Mouse (Mus musculus) urinary bladder, postnatal 10 days (tissue): ENCODE results near the gene Fam227b.

Source experiments
- DNase-seq: peaks from one replicate; pipeline ENCODE4 v3.0.0; 2022; ENCODE audit warnings: low spot score

Fam227b gene

DNA sequence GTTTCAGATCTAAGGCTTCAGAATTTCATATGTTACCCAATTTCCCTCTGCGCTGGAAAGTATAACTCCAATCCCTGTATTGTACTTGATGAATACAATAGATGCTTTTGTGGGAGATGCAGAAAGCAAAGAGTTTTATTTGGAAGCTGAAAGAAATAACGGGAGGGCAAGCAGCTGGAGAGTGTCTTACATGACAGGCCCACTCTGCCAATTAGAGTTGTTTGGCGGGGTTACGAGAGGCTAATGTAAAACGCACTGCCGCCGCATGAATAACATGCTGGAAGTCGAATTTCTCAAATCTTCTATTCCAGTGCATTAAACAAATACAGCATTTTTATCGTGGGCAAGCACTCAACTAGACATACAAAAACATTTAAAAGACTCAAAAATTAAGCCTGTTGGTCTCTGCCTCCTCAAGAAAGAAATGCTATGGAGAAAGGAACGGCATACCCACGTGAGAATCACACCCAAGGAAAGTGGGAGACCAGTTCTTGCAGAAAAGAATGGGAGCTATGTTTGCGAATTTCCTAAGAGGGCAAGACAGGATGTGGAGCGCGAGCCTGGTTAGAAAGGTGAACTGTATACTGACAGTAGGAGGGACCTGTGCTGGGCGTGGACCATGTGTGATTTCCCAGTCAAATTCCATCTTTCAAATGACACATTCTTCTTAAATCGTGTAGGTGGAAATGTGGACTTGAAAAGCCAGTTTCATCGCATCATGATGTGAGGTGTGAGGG is 90.6 kb downstream of the Fam227b start:
- DNase-seq: no peak

DNA sequence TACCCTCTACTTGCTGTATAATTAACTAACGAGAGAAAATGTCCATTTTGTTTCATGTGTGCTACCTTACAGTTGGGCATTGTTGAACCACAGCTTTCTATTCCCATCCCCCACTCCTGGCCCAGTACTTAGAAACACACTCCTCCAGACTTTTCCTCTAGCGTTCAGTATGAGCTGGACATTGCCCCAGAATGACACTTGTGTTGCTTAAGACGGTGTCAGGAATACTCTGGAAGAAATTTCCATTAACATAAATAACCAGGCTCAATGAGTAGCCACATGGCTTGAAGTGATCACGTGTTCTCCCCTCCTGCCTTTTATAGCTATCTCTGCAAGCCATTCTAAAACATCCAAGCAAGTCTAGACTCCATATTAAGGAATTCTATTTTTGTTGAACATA is 91.2 kb downstream of the Fam227b start:
- no peak for DNase-seq

DNA sequence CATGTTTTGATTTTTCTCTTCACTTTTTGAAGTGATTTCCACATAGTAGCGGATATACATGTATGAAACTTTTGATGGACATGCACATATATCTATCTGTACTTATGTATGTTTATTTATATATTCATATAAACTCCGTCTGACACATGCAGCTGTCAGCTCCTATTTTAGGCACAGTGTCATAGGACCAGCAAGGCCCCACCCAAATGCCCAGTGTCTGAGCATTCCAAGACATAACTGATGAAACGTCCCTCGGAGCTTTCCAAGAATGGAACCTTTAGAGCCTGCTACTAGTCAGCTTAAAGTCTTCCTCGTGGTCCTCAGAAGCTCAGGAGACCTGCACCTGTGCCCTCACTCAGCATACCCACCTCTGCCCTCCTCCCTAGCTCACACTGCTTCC is 98.1 kb downstream of the Fam227b start:
- no peak for DNase-seq

DNA sequence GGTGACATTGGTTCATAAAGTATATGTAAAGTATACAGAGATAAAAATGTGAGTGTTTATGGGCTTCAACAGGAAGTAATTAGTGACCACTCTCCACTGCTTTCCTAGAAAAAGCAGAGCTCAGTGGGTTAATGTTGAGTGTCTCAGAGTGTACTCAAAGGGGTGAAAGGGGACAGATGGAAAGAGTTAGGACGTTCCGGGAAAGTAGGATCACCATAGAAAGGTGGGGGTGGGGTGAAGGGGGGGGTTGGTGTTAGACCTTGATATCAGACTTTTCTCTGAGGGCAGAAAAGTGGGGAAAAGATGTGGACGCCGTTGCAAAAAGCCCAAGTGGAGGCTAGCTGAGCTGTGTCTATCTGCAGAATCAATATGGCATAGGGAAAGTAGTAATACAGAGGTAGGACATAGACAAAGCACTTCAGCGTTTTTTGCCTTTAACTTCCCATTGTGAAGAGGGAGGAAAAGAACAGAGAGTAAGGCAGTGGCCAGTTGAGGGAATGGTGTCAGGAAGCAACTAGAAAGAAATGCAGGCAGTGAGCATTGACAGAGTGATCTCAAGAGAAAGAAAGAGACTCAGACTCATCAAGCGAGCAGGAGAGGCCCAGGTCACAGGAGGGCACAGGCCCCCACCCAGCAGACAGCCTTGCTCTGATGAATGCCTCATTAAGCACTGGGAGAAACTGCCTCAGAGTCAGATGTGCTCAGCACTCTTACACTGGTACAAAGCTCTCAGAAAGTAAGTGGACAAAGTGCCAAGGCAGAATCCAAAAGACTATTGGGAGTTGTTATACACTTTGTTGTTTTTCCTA is 98.9 kb downstream of the Fam227b start:
- no peak for DNase-seq

DNA sequence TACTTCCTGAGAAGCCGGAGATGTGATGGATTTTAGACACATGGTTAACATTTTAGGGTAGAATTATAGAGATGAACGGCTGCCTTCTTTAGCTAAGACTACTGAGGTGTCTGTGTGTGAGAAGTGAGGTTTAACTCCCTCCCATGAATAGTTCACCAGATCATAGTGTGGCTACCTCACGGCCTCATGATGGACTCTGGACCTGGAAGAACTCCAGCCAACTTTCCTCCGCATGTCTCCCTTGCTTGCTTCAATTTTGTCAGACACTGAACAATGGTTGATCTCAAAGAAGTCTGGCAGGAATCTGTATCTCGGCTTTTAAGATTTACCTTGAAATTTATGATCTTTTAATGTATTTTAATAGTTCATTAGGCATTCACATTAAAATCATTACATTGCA is 106.2 kb downstream of the Fam227b start:
- no peak for DNase-seq

DNA sequence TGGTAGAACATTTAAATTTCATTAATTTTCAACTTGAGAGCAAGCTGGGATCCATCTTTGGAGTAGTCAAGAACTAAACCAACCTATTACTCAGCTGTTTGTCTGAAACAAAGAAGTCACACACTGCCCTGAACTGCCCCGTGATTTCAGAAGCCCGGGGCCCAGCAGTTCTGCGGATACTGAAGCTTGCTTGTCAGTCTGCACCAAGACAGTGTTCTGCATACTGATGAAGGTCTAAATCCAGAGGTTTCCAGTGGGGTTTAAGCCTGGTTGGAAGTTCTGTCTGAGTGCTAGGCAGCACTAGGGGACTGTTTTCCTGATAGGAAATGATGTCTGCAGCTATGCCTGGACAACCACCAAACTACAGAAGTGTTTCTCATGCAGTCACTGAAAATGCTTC is 109.1 kb downstream of the Fam227b start:
- DNase-seq: no peak

DNA sequence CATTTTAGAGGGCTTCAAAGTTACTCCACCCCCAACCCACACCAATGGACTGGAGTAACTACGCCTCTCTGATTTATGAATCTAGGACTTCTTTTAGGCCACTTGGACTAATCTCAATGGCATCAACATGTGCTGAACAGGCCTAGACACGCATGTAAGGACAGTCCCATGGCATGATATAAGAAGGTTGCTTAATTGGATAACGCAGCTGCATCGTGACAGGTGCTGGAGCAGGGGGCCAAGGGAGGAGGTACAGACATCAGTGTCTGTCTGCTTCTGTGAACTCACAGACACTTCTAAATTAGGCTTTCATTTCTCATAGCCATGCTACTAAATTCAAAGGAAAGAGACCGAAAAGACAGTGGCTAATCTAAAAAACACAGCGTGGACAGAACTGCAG is 110.6 kb downstream of the Fam227b start:
- DNase-seq: no peak

DNA sequence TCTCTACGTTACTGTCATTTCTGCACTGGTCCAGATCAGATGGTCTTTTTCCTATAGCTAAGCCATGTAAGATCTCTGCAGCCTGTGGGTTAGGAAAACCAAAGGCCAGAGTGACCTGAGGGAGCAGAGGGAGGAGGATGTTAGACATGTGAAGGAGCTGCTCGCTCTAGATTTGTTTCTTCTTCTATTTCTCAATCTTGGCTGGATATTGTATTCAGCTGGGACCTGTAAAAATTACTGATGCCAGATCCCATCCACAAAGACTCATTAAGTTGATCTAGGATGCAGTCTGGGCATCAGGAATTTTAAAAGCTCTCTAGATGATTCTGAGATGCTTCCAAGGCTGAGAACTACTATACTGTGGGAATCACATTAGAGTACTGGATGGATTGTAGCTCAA is 111.2 kb downstream of the Fam227b start:
- DNase-seq: no peak

DNA sequence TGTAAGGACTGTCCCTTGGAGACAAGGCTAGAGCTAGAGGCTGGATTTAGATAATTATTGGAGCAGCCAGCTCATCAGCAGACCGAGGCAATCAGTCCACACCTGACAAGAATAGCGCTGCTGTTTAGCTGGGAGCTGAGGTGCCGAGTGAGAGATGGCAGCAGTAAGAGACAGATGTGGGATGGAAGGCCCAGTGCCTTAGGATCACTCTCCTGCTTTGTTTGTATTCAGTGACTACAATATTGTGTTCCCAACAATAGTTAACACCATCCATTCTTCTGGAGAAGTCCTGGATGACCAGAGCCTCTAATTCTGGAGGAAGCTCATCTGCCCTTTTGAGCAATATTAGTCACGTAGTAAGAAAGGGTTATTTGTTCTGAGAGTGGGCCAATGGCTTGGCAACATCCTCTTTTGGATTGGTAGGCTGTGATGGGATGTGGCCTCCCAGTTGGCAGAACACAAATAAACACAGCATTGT is 112.4 kb downstream of the Fam227b start:
- DNase-seq: no peak

DNA sequence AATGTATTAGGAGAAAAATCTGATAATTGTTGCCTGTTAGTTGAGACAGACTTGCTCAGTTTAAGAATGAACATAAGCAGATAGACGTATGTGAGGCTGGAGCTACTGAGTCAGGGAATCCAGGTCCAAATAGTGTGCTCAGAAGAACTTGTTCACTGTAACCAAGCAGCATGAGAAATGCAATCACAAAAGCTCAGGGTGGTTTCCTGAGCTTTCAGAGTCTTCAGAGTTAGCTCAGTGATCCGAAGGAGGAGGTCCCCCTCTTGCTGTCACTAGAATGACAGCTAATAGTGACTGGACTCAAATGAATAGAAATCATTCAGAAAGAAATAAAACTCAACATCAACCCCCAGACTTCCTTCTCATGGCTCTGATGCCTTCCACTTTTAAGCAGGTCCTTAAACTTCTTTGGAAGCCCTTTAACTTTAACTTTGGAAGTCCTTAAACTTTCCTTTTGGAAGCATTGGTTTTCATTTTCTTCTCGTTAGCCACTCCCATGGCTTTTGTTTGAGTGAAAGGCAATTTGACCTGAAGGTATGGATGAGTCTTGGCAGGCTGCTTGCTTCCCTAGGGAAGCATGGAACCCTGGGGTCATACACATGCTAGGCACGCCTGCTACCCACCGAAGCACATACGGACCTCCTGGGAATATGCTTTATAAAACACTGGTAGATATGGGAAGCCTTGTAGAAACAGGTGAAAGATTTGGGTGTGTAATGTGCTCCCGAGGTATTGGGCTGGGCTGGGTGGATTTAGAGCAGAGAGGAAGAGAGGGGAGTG is 113.4 kb downstream of the Fam227b start:
- no peak for DNase-seq

DNA sequence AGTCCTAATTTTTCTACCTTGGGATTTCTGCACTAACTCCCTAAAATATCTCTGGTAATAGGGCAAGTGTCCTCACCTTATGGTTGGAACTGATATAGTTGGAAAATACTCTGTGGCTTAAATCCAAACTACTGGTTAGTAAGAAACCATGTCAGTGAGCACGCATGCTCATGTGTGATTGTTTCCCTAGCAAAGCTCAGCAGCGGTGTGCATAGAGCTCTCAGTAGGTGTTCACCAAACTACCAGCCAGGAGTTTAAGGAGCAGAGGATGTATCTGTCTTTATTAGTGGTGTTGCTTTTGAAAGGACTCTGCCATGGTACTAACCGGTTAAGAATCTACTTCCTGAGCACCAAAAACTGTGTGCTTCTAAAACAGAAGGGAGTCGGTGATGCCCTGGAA is 115.7 kb downstream of the Fam227b start:
- DNase-seq: no peak

DNA sequence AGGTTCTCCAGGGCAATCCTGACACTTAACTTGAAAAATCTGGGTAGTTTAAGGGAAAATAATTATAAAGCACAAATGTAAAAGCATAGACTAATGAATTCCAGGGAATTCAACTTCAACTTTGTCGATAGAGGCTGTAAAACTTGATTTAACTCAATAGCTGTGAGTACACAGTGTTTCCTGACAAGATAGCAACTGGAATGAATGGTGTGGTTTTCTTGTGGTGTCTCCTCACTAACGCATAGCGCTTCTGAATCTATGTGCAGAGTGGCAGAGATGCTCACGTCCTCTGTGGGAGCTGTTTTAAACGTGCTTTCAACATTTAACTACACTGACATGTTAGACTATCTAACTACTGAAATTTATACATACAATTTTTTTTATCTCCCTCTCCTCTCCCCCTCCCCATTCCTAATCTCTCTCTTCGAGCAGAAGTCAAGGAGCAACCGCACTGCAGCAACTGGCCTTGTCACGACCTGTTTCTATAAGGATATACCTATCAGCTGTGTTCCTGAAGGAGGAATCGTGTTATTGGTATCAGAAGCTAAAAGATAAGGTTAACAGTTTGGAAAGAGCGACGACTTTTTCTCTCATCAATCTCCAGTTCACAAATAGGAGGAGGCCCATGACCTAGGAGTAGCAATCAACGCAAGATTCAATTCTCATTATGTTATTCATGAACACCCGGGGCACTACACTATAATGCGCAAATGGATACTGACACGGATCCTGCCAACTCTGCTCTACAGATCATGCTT is 116.6 kb downstream of the Fam227b start:
- DNase-seq: no peak

DNA sequence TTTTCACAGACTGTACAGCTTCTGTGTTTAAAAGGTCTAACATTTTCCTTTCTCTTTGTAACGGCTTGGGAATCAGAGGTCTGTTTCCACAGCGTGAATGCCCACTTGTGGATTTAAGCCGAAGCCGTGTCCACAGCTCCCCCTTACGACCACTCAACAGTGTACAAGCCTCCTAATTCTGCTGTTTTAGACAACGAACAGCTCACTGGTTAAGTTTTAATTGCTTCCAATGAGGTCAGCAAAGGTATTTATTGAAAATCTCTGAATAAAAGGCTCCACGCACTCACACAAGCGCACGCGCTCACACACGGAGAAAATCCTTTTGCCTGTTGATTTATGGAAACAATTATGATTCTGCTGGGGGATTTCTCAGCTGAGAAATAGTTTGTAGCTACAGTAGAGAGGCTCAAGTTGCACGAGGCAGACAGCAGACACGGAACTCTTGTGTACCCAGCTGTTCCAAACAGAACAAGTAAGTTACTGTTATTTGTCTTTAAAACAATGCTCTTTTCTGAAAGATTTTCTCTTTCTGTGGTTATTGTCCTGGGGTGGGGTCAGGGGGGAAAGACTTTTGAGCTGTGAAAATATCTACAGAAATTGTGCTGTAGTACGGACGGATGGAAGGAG is 117.3 kb downstream of the Fam227b start, which contains the start of gene Fgf7:
TSS of gene Fgf7 (plus strand) at position 280 of the 627 bp plus-strand sequence.
- DNase-seq: no peak

DNA sequence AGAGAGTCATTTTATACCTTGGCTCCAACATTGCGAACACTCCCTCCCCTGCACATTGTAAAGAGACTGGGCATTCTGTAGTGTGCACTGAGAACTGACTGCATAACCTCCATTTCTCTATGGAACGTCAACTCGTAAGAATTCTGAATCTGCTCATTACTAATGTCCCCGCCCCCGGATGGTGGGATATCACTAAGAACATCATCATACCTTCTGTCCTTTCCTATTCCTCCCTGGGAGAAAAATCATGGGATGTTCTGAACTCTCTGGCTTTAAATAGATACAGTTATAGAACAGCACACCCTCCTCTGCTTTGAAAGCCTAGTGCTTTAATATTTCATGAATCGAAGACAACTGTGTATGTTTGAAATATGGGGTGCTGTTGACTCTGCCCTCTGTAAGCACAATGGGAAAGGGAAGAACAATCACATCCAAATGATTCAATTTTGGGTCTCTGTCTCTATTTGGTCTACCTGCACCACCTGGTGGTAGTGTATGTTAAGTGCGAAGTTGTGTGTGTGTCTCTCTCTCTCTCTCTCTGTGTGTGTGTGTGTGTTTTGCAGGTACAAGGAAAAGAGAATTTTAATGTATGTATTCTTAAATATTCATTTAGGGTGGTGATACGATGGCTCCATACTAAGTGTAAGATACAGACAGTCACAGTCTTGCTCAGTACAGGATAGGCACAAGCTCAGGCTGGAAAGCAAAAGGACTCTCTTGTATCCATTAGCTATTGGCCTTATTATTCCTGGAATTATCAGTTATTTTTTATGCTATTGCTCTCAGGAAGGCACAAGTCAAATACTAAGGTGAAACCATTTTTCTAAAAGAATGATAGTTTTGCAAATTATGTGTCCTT is 118.5 kb downstream of the Fam227b start:
- DNase-seq: no peak

DNA sequence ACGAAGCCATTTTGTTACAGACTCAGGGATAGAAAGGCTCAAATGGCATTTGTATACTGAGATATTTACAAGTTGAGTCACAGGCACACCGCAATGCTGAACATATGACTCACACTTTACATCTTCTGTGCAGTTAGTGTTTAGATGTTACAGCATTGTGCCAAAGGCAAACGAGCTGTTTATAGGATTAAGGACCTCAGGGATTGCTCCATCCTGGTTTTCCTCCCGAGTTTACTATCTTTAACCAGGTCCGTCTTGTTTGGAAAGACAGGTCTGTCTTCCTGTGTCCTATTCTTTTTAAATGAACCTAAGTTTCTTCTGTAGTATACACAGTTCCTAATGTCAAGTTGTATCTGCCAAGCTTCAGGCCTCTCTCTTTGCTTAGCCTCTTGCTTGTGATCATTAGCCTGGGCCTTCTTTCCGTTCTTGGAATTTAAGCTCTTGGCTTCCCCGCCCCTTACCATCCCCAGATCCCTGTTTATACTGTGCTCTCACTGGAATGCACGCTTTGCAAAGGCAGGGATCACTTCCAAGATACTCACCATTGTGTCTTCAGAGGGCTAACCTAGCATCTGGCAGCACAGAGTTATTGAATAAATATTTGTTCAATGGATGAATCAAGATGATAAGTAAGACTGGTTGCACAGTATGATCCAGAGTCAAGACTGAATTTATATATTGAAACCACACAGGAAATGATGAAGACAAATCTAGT is 120.5 kb downstream of the Fam227b start:
- no peak for DNase-seq

DNA sequence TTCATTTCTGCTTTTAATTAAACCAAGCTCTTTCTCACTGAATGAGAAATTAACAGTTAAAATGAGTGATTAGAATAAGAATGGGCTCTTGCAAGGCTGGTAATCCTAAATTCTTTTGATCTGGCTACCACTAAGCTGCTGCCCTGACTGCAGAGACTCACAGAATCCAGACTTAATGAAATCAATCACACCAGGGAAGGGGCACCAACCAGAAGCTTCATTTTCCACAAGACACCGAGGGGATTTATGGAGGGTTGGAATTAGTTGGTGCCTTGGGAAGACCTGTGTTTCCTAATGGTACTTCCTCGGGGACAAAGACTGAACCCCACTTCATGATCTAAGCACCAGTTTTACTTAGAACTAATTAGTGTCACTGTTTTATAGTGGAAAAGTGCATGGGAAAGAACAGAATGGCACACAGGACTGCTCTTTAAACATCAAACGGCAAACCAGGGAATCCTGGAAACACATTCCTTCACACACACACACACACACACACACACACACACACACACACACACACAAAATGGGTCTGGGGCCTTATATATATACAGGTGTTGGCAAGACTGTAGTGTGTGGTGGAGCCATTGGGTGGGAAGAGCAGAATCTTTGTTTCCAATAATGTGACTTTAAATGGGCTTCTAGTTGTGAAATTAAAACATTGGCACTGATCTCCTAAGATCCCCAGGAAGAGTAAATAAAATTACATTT is 135.9 kb downstream of the Fam227b start:
- no peak for DNase-seq

DNA sequence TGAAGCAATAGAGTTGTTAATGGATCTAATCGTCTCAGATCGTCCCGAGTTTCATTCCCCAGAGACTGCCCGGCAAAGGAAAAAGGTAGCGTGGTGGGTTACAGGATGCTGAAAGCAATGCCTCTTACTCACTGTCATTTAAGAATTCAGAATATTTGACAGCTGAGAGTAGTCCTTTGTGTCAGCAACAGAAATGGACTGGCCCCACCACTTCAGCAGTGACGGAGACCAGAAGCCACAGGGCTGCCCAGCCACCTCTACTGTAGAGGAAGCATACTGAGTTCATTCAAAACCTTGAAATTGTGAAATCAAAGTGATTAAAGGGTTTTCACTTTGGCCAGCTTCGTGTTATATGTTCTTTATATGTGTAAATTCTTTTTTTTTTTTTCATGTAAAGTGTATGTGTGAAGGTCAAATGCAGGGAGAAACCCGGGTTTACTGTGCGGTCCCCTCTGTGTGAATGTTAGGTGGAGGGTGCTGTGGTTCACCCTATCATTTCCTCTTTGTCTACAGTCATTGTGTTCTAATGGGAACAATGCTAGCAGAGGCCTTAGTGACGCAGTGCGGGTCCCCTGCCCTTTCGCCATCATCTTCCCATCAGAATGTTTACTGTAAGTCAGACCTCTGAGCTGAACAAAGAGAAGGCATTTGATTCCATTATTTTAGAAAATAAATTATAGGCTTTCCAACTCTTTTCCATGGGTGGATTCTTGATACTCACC is 136.7 kb downstream of the Fam227b start:
- DNase-seq: no peak

DNA sequence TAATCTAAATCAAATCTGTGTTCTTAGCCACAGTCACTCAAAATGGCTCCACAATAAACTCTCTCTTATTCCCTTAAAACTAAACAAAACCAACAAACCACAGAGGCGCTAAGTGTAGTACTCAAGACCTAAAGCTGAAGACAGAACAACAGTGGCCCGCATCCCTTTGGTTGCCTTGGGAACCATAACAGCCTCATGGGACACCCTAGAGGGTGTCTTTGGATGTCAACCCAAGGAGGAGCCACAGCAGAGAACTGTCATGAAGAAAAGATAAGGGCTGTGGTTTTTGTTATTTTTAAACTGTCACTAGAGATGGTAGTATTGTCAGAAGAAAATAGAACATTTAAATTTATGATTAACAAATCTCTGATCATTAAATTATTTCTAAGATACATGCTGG is 145.1 kb downstream of the Fam227b start:
- DNase-seq: no peak
